Mouse (Mus musculus) spleen, postnatal 14 days (tissue): ENCODE measurements around the gene Mtmr1.

Experiments used
- DNase-seq, 2 experiments: peaks; one replicate each; pipeline ENCODE4 v3.0.0; 2021 to 2022; ENCODE audit warnings: low spot score in 2 of 2

Gene Mtmr1

DNA sequence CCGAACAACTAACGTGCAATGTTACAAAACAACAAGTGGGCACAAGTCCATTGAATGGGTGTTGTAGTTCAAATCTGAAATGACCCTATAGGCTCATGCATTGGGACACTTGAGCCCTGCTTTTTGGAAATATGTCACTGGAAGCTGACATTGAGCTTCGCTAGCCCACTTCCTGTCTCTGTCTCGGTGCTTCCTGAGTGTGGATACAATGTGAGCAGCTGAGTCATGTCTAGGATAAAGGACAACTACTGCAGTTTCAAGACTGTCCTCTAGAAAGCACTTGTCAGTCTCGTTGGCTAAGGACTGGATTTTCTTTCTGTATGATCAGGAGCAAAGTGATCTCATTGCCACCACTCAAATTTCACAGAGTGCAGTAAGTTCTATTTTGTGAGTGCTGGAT is 78.4 kb downstream of the Mtmr1 start:
- no peak for DNase-seq

GRCm38 (mm10) chrX:71456078-71456737 is 91.6 kb downstream of the Mtmr1 start:
- no peak for DNase-seq

DNA sequence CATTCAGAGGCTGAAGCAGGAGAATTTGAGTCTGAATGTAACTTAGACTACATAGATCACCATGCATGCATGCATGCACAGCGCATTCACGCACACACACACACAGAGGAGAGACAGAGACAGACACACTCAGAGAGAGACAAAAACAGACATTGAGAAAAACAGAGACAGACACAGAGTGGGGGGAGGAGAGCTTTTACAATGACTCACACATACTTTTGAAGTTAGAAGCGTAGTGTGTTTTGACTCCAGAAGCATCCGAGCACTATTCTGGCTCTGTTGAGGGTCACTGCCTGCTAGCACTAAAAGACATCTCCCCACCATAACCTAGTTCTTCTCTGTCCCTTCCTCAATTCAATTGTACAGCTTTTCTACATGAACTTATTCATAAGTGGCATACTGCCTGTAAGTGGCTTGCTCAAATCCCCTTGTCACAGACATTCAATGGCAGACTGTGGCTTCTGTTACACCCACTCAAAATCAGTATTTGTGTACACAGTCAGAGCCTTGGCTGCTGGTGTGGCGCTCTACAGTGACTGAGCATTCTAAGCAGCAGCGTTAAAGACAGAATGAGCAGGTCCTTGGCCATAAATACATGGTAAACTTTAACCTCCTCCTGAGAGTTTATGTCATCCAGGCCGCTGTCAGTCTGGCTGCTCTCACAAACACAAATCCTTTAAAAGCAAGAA is 99.7 kb downstream of the Mtmr1 start:
- DNase-seq: no peak

- no peak for DNase-seq
These were observed 100.9 kb downstream of the Mtmr1 start for GRCm38 (mm10) chrX:71465417-71465816.

- DNase-seq: no peak
These were observed 102.9 kb downstream of the Mtmr1 start for GRCm38 (mm10) chrX:71467491-71467890.
